Mouse (Mus musculus): ENCODE data around the gene Car12.

Gene Car12

GRCm38 (mm10) chr9:66713135-66714021 is at the start of gene Car12:
Gene Car12, plus strand, starts transcription at chr9:66713686.
- ChIA-PET CTCF (interaction anchor here in 2 of 4 experiments (0.6 to 2.3 kb wide), 4 partner anchors 8 to 566 kb away, joined by 3 to 10 read pairs (median 4); no protein-coding TSS in a partner anchor), POLR2A (interaction anchor here in 2 of 4 experiments (0.7 to 1.4 kb wide), 3 partner anchors 54 to 201 kb away, joined by 3 read pairs; no protein-coding TSS in a partner anchor)

DNA sequence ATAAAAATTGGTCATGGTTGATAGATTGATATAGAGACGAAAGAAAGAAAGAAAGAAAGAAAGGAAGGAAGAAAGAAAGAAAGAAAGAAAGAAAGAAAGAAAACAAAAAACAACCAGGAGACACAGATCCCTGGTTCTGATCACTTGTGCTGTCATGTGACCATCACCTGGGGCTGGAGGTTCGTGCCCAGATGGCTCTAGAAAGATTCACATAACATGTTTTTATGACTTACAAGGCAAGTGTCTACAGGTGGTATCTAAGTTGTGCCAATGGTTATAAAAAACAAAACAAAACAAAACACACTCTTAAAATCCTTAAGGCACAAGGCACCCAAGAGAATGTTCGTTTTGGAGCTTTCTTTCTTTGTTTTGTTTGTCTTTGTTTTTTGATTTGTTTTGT is 49.7 kb upstream of the Car12 start:
- POLR2A ChIA-PET: interaction anchor here in 3 of 4 experiments (0.8 to 1.7 kb wide), 5 partner anchors 24 to 151 kb away, joined by 3 to 4 read pairs (median 3); partner anchors contain the start of gene Fbxl22 (in 2 of the 3)
- CTCF ChIA-PET: interaction anchor here in 3 of 4 experiments (0.5 to 4.1 kb wide), 15 partner anchors 15 to 1225 kb away, joined by 3 to 32 read pairs (median 4); partner anchors contain the start of gene Fbxl22 (in 3 of the 3)

- ChIA-PET CTCF (interaction anchor here (0.6 to 4.1 kb wide), 25 partner anchors 8 to 380 kb away, joined by 3 to 32 read pairs (median 4); partner anchors contain the start of gene Fbxl22 (in 3 of the 4)), POLR2A (interaction anchor here in 3 of 4 experiments (0.8 to 1.7 kb wide), 6 partner anchors 9 to 152 kb away, joined by 3 to 4 read pairs (median 3); partner anchors contain the start of gene Fbxl22 (in 2 of the 3))
Observed at GRCm38 (mm10) chr9:66664561-66664960, 48.9 kb upstream of the Car12 start.

GRCm38 (mm10) chr9:66666153-66666552 is 47.3 kb upstream of the Car12 start:
- POLR2A ChIA-PET: no interaction called here
- CTCF ChIA-PET: no interaction called here

DNA sequence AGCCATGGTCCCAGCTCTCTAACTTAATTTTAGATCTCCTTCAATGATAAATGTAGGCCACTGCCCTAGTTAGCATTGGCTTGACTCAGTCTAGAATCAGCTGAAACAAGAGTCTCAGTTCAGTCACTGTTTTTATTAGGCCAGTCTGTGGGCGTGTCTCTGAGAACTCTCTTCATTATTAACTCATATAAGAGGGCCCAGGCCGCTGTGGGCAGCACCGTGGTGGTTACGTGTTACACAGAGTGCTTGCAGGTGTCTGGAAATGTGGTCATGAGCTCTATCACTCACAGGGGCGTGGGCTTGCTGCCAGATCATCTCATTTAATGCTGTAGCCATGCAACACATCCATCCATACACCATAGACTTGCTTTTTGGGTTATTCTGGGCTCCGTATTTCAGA is 46.4 kb upstream of the Car12 start:
- ChIA-PET POLR2A (interaction anchor here in 1 of 4 experiments (0.6 to 1.3 kb wide), 2 partner anchors 16 to 297 kb away, joined by 3 to 7 read pairs; no protein-coding TSS in a partner anchor), CTCF (no interaction called here)

DNA sequence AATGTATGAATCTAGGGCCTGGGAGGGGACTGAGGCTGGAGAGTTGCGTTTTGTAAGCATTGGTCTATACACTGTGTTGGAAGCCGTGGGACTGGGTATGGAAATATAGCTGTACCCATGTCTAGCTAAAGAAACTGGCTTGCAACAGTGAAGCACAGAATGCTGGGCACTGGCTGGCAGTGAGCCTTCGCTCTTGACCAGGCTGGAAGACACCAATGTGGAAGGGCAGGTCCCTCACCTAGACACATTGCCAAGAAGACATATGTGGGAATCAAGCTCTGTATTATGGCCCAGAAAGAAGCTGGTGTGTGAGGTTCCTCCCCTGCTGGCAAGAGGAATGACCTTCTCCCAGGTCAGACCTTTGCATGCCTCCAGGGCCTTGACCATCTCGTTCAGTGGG is 45.6 kb upstream of the Car12 start:
- CTCF ChIA-PET: no interaction called here
- POLR2A ChIA-PET: interaction anchor here in 2 of 4 experiments (0.5 to 1.3 kb wide), 3 partner anchors 8 to 178 kb away, joined by 5 to 7 read pairs (median 6); no protein-coding TSS in a partner anchor

- ChIA-PET POLR2A (interaction anchor here in 1 of 4 experiments (0.6 kb wide), 1 partner anchor 281 kb away, joined by 9 read pairs; no protein-coding TSS in a partner anchor), CTCF (interaction anchor here in 1 of 4 experiments (0.7 kb wide), 1 partner anchor 156 kb away, joined by 4 read pairs; no protein-coding TSS in a partner anchor)
Observed at GRCm38 (mm10) chr9:66669561-66670078, 43.9 kb upstream of the Car12 start.

DNA sequence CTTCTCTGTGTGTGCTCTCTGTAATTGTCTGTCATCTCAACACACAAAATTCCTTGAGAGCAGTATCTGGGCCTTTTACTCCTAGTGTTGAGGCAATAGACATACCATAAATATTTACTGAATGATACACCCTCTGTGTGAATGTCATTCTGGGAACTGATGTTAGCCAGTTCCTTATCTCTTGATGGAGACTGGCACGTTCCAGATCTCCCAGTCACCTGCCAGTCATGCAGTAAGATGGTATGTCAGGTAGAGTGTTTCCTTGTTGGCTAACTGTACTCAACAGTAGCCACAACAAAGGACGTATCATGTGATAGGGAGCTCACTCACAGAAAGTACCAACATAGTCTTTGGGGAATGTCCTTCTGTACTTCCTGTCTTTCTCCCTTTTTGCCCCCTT is 39.7 kb upstream of the Car12 start:
- CTCF ChIA-PET: interaction anchor here in 1 of 4 experiments (0.9 kb wide), 1 partner anchor 27 kb away, joined by 8 read pairs; no protein-coding TSS in a partner anchor
- POLR2A ChIA-PET: interaction anchor here in 1 of 4 experiments (1.5 kb wide), 1 partner anchor 9 kb away, joined by 3 read pairs; no protein-coding TSS in a partner anchor

DNA sequence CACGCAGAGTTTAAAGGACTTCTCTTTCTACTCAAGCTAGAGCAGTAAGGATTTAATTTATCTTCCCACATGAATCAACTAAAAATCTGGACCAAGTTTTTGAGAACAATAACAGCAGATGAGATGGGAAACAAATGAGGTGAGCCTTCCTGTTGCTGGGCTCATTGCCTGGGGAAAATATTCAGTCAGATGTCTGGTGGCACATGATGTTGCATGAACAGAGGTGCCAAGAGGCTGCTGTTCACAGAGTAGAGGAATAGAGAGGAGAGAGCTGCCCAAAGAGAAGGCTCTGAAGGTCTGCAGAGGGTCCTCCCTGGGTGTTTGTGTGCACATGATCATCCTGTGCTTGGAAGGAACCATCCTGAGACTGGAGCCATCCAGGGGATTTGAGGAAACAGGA is 37.9 kb upstream of the Car12 start:
- ChIA-PET POLR2A (no interaction called here), CTCF (interaction anchor here in 1 of 4 experiments (0.9 kb wide), 1 partner anchor 30 kb away, joined by 3 read pairs; no protein-coding TSS in a partner anchor)

- CTCF ChIA-PET: interaction anchor here in 1 of 4 experiments (1.2 kb wide), 1 partner anchor 166 kb away, joined by 3 read pairs; the partner anchor contains the start of gene Fbxl22
- POLR2A ChIA-PET: no interaction called here
Observed at GRCm38 (mm10) chr9:66680102-66680501, 33.4 kb upstream of the Car12 start.

DNA sequence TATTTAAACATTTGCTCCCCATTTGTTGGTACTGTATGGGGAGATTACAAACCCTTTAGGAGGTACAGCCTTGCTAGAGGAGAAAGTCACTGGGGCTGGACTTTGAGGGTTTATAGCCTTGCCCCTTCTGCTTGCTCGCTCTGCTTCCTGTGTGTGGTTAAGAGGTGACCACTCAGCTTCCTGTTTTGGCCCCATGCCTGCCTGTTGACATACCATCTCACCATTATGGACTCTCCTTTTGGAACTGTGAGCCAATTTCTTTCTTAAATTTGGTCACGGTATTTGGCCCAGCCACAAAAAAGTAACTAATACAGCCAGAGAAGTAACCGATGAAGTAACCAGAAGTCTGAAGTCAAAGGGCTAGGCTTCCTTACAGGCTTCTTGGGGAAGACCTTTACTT is 30.7 kb upstream of the Car12 start:
- ChIA-PET POLR2A (no interaction called here), CTCF (no interaction called here)

DNA sequence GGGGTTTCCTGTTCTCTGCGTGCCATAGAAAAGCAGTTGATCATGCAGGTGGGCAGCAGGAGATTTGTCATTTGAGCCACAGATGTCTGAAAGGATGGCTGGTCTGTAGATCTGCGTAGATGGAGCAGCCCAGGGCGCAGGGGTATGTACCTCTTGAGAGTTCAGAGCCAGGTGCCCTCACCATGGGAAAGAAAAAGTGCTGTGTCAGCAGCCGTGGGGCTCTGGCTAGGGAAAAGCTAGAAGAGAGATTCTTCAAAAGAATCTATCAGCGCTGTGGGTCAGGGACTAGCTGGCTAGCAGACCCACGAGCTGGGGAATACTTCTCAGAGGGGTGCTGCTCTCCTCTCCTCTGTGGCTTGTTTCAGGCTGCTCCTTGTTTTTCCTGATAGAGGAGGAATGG is 27.8 kb upstream of the Car12 start:
- POLR2A ChIA-PET: interaction anchor here in 1 of 4 experiments (0.7 kb wide), 1 partner anchor 653 kb away, joined by 3 read pairs; no protein-coding TSS in a partner anchor
- CTCF ChIA-PET: no interaction called here

DNA sequence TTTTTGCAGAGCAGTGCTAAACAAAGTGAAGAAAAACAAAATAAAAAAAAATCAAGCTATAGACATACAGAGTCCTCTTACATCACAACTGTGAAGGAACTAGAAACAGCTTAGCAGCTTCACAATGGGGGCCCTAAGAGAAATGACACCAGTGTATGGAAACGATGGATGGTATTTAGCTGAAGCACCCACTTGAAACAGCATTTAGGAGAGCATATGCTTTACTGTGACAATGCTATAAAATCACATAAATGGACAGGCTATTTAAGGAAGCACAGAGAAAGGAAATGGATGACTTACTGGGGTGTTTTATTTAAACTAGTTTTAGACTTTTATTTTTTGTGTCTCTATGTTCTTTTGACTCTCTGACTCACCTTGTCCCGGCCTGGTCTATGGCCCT is 25.8 kb upstream of the Car12 start:
- CTCF ChIA-PET: interaction anchor here in 1 of 4 experiments (0.6 kb wide), 1 partner anchor 23 kb away, joined by 3 read pairs; no protein-coding TSS in a partner anchor
- POLR2A ChIA-PET: interaction anchor here in 1 of 4 experiments (0.8 to 1.8 kb wide), 2 partner anchors 13 to 23 kb away, joined by 3 to 10 read pairs; no protein-coding TSS in a partner anchor

DNA sequence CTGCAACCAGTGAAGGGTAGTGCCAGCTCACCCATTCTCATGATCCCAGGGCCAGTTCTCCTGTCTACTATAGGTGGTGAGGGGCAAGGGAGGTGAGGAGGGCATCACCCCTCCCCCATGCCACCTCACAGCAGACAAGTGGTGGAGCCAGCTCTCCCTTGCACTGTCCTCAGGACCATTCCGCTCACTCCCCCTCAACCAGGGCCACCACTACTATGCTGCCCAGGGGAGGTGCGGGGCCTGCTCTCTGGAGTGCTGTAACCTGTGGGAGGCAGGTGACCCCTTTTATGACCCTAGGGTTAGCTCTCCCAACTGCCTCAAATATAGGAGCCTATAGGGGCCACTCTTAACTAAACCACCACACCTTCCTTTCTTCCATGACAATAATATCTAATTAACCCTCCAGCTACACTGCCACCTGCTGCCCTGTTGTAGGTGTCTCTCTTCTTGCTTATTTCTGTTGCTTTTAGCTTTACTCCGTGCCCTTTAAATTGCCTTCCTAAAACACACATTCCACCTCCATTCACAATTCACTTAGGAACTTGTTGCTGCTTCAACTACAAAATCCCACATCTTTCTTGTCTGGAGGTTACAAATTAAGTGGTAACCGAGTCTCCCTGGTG is 21.7 kb upstream of the Car12 start:
- POLR2A ChIA-PET: interaction anchor here in 1 of 4 experiments (2.0 kb wide), 1 partner anchor 9 kb away, joined by 6 read pairs; no protein-coding TSS in a partner anchor
- CTCF ChIA-PET: interaction anchor here in 3 of 4 experiments (0.6 to 2.0 kb wide), 7 partner anchors 10 to 179 kb away, joined by 3 to 10 read pairs (median 4); no protein-coding TSS in a partner anchor

DNA sequence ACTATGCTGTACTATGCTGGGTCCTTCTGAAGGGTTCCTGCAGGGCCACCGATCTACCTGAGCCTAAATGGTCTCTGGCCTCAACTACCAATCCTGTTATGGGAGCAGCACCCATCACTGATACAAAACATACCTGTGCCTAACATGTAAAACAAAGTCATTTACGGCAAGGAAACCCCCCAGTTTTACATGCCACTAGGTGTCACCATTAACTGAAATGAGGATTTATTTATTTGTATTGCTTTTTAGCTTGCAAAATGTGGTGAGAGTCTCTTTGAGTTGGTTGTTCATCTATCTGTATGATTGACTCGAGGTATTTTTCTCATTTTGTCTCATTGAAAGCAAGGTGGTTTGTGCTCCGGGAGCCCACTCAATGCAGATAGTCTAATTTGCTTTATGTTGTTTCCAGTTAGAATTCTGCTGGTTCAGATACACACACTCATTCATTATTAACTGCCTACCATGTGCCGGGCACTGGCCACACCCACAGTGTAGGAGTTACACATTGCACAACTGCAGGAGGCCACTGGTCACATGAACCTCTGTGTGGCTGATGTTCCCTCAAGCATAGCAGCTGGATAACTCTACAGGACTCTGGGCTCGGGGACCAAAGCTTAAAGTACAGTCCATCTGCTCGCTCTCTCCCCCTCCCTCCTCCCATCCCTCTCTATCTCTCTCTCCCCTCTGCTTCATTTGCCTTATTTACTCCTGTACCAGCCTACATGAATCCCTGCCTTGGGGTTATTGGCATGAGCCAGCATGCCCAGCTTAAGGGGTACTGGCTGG is 15.9 kb upstream of the Car12 start:
- ChIA-PET CTCF (interaction anchor here in 2 of 4 experiments (0.6 to 1.1 kb wide), 2 partner anchors 51 to 1956 kb away, joined by 3 to 4 read pairs; partner anchors contain the start of gene Rora (in 1 of the 2)), POLR2A (interaction anchor here in 1 of 4 experiments (1.1 to 1.2 kb wide), 2 partner anchors 8 to 98 kb away, joined by 3 read pairs; partner anchors contain the start of gene Aph1b)

DNA sequence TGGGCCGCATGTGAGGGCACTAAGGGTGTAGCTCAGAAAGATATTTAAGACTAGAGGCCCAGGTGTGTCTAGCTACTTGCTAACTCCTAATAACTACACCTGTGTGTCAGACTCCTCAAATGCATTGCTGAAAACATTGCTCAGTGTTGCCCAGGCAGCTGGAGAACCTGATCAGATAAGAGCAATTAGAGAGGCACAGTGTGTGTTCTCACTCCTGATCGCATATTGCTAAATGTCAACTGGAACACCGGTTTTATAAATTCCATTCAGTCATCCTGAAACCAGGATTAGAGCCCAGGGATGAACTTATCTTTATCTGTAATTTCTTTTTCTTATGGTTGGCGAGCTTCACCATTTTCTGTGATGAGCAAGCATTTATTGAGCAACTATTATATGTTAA is 13.7 kb upstream of the Car12 start:
- CTCF ChIA-PET: interaction anchor here in 3 of 4 experiments (0.5 to 1.4 kb wide), 3 partner anchors 9 to 616 kb away, joined by 3 to 4 read pairs (median 3); no protein-coding TSS in a partner anchor
- POLR2A ChIA-PET: interaction anchor here in 1 of 4 experiments (1.2 to 2.0 kb wide), 2 partner anchors 11 to 95 kb away, joined by 3 to 10 read pairs; partner anchors contain the start of gene Aph1b

- ChIA-PET POLR2A (interaction anchor here in 1 of 4 experiments (0.8 to 1.4 kb wide), 2 partner anchors 32 to 57 kb away, joined by 3 to 4 read pairs; no protein-coding TSS in a partner anchor), CTCF (interaction anchor here in 1 of 4 experiments (1.6 kb wide), 1 partner anchor 39 kb away, joined by 4 read pairs; no protein-coding TSS in a partner anchor)
Observed at GRCm38 (mm10) chr9:66703002-66703401, 10.5 kb upstream of the Car12 start.

All from embryonic stem cell, embryonic (primary cell).